Mouse (Mus musculus): ENCODE results near the gene F5.

DNA sequence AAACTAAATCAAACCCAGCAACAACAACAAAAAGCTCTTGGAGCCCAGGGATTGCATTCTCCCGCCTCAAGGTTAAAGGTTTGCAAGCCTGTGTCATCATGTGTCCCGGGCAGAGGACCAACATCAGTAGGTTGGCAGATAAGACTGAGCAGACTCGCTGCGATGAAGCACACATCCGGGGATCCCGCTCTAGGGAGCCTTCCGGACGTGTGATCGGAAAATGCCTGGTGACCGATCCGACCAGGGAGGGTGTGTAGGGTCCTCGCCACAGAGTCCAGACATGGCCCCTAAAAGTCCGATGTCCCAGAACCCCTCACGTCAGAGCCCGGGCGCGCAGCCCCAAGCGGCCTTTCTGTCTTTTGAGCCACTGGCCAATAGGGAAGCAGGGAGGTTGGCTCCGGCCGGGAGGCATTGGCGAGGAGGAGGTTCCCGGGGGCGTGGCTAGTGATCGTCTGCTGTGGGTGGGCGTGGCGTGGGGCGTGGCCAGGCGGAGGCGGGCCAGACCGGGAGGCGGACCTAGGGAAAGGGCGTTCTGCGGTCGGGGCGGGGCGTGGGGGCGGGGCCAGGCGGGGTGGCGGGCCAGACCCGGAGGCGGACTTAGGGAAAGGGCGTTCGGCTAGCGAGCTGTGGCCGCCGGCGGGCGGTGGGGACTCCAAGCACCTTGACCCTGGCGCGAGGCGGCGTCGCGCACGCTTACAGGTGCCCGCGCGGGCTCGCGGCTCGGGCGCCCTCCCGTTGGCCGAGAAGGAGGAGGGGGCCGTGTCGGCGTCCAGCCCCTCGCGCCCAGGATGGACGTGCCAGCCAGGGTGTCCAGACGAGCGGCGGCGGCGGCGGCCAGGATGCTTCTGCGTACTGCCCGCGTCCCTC is 97.1 kb downstream of the F5 start, which contains the start of gene Slc19a2:
- TF ChIP-seq EP300 (IDR thresholded peaks at IDR 0.05; ENCODE audit: low read depth) (peak; percentile 64), CTCF (IDR thresholded peaks at IDR 0.05; ENCODE audit: low read depth) (no peak)
